Mouse (Mus musculus): ENCODE measurements around the gene Hist1h3c. TPM values are rescaled to one million over a fixed set of nuclear protein-coding genes. Genes with fewer than 3 reads are reported as not detected.

Hist1h3c gene
- 5.8 TPM for total RNA-seq (2023)

GRCm38 (mm10) chr13:23745381-23746161 is at the start of gene Hist1h3c:
Hist1h3c (minus strand) TSS chr13:23745602.

GRCm38 (mm10) chr13:23769613-23770012 is 24.2 kb upstream of the Hist1h3c start, which contains the start of gene Trim38:
Trim38 (plus strand) TSS chr13:23769913.

GRCm38 (mm10) chr13:23763586-23764323 is 18.4 kb upstream of the Hist1h3c start, which contains the start of gene Hist1h1a:
Hist1h1a (plus strand) TSS chr13:23763666.

GRCm38 (mm10) chr13:23761871-23762821 is 16.7 kb upstream of the Hist1h3c start, which contains the start of gene Hist1h3a:
Hist1h3a (minus strand) TSS chr13:23762386.

GRCm38 (mm10) chr13:23760972-23761864 is 15.8 kb upstream of the Hist1h3c start, which contains the start of gene Hist1h4a:
Hist1h4a (minus strand) TSS chr13:23761230.

GRCm38 (mm10) chr13:23756790-23757189 is 11.4 kb upstream of the Hist1h3c start, which contains the start of gene Hist1h4b:
Hist1h4b (plus strand) TSS chr13:23757013.

GRCm38 (mm10) chr13:23752067-23752741 is 6.8 kb upstream of the Hist1h3c start, which contains the start of gene Hist1h3b:
Hist1h3b (plus strand) TSS chr13:23752267.

GRCm38 (mm10) chr13:23750839-23751477 is 5.6 kb upstream of the Hist1h3c start, which contains the start of gene Hist1h2ab:
Hist1h2ab (plus strand) TSS chr13:23751126.

GRCm38 (mm10) chr13:23746201-23747080 is 1.0 kb upstream of the Hist1h3c start, which contains the start of gene Hist1h2bb:
Hist1h2bb (plus strand) TSS chr13:23746734.

GRCm38 (mm10) chr13:23738677-23739068 is 6.7 kb downstream of the Hist1h3c start, which contains the start of gene Hist1h1c:
Hist1h1c (plus strand) TSS chr13:23738808.

GRCm38 (mm10) chr13:23710374-23711089 is 34.9 kb downstream of the Hist1h3c start, which contains the start of gene Hfe:
Hfe (minus strand) TSS chr13:23710854.

GRCm38 (mm10) chr13:23698300-23698693 is 47.1 kb downstream of the Hist1h3c start, which contains the start of gene Hist1h4c:
Hist1h4c (minus strand) TSS chr13:23698454.

GRCm38 (mm10) chr13:23695514-23695913 is 49.9 kb downstream of the Hist1h3c start, which contains the start of gene Hist1h1t:
Hist1h1t (plus strand) TSS chr13:23695814.

Other genes with a start within 250 kb of the Hist1h3c start
- gene Hist1h4h, start 214.6 kb downstream of the Hist1h3c start, total RNA-seq (2023) = 147 TPM
- gene Hist1h2af, start 211.7 kb downstream of the Hist1h3c start, total RNA-seq (2023) = 24.7 TPM
- 2.3 TPM for gene Hist1h3g, start 210.2 kb downstream of the Hist1h3c start, total RNA-seq (2023)
- 5.5 TPM for gene Hist1h2bh, start 202.2 kb downstream of the Hist1h3c start, total RNA-seq (2023)
- gene Hist1h3f, start 201.6 kb downstream of the Hist1h3c start, total RNA-seq (2023) = 48.1 TPM
- gene Hist1h4f, start 194.0 kb downstream of the Hist1h3c start, total RNA-seq (2023) = 42.3 TPM
- gene Hist1h1d, start 192.3 kb downstream of the Hist1h3c start, total RNA-seq (2023) = 5.2 TPM
- 91.9 TPM for gene Hist1h3e, start 183.2 kb downstream of the Hist1h3c start, total RNA-seq (2023)
- gene Hist1h2ae, start 174.4 kb downstream of the Hist1h3c start, total RNA-seq (2023) = 7.8 TPM
- gene Hist1h2bg, start 174.2 kb downstream of the Hist1h3c start, total RNA-seq (2023) = 110 TPM
- gene Hist1h2bf, start 171.4 kb downstream of the Hist1h3c start, total RNA-seq (2023) = 40.8 TPM
- 3.8 TPM for gene Hist1h2ad, start 171.2 kb downstream of the Hist1h3c start, total RNA-seq (2023)
- gene Hist1h3d, start 169.8 kb downstream of the Hist1h3c start, total RNA-seq (2023) = 3.4 TPM
- 86.8 TPM for gene Hist1h4d, start 164.0 kb downstream of the Hist1h3c start, total RNA-seq (2023)
- gene Hist1h2be, start 124.5 kb downstream of the Hist1h3c start, total RNA-seq (2023) = 8.4 TPM
- 82.2 TPM for gene Hist1h1e, start 123.0 kb downstream of the Hist1h3c start, total RNA-seq (2023)
- gene Hist1h2ac, start 61.7 kb downstream of the Hist1h3c start, total RNA-seq (2023) = 3.4 TPM
- 5.1 TPM for gene Hist1h2bc, start 61.4 kb downstream of the Hist1h3c start, total RNA-seq (2023)
- not detected for gene Hist1h1t, start 49.8 kb downstream of the Hist1h3c start, total RNA-seq (2023)
- 75.4 TPM for gene Hist1h4c, start 47.1 kb downstream of the Hist1h3c start, total RNA-seq (2023)
- 1.5 TPM for gene Hfe, start 34.7 kb downstream of the Hist1h3c start, total RNA-seq (2023)
- 504 TPM for gene Hist1h1c, start 6.8 kb downstream of the Hist1h3c start, total RNA-seq (2023)
- gene Hist1h2bb, start 1.1 kb upstream of the Hist1h3c start, total RNA-seq (2023) = 23.9 TPM
- gene Hist1h2ab, start 5.5 kb upstream of the Hist1h3c start, total RNA-seq (2023) = 30.2 TPM
- gene Hist1h3b, start 6.7 kb upstream of the Hist1h3c start, total RNA-seq (2023) = 33.8 TPM
- 27.7 TPM for gene Hist1h4b, start 11.4 kb upstream of the Hist1h3c start, total RNA-seq (2023)
- gene Hist1h4a, start 15.6 kb upstream of the Hist1h3c start, total RNA-seq (2023) = 63.7 TPM
- 96.6 TPM for gene Hist1h3a, start 16.8 kb upstream of the Hist1h3c start, total RNA-seq (2023)
- gene Hist1h1a, start 18.1 kb upstream of the Hist1h3c start, total RNA-seq (2023) = 18.2 TPM
- not detected for gene Trim38, start 24.3 kb upstream of the Hist1h3c start, total RNA-seq (2023)
- gene Slc17a2, start 61.4 kb upstream of the Hist1h3c start, total RNA-seq (2023) = not detected
- not detected for gene Slc17a3, start 93.8 kb upstream of the Hist1h3c start, total RNA-seq (2023)
- gene Slc17a1, start 122.1 kb upstream of the Hist1h3c start, total RNA-seq (2023) = not detected
- not detected for gene Slc17a4, start 169.4 kb upstream of the Hist1h3c start, total RNA-seq (2023)
- not detected for gene Hist1h2ba, start 188.6 kb upstream of the Hist1h3c start, total RNA-seq (2023)
- not detected for gene Hist1h2aa, start 188.9 kb upstream of the Hist1h3c start, total RNA-seq (2023)
- gene Scgn, start 245.6 kb upstream of the Hist1h3c start, total RNA-seq (2023) = not detected

Measured in CD4-positive naive resting alpha-beta T cell, adult 76 days (primary cell).